Mouse (Mus musculus): Measurements from ENCODE around the gene Gm20696. TPM values are rescaled to one million over a fixed set of nuclear protein-coding genes. Genes with fewer than 3 reads are reported as not detected.

Gene Gm20696
- polyA plus RNA-seq, 1 experiment = not detected

DNA sequence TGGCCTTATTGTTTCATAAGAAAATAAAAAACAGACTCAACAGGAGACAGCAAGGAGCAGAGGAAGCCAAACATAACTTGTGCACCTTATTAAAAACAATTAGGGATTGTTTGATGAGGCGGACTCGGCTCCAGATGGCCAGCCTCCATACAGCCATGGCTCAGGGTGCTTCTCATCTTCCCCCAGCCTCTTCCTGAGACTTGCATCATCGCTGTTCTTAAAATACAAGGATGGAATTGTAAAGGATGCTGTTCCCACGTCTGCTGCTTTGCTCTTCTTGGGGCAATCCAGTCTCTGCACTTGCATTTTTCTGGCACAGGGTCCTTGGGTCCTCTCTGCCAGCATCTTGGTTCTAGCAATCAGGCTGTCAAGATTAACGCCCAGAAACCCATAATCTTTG lies 94.5 kb downstream of the Gm20696 start:
- Histone ChIP-seq H3K9me3 (ENCODE audit: control insufficient read depth, low read length) (no peaks in the 10 kb centered on the region), H3K36me3 (ENCODE audit: control insufficient read depth) (no peaks in the 10 kb centered on the region), H3K27me3 (ENCODE audit: control insufficient read depth) (no peaks in the 10 kb centered on the region), H3K4me1 (ENCODE audit: control insufficient read depth) (no peaks in the 10 kb centered on the region), H3K4me3 (replicated peaks) (no peak overlapping the region)
- TF ChIP-seq GATA1 (IDR thresholded peaks at IDR 0.05; ENCODE audit: low read length) = no peak
- no peak for TF ChIP-seq TAL1 (IDR thresholded peaks at IDR 0.05; ENCODE audit: low read length)

DNA sequence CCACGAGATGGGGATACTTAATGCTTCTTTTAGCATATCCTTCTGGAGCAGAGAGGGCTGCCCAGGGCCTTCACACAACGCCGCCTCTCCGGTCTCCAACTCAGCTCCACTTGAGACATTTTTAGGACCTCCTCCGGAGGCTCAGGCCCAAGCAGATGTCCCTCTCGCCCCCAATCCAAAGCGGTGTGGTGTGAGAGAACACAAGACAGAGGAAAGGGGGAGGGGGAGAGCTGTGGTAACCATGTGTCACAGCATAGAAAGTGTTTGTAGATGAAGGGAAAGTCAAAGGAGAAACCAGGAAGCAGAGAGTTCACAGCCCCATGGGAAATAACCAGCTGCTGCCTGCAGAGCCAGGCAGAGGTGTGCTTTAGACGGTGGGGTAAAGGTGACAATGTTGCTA lies 99.7 kb downstream of the Gm20696 start:
- no peak overlapping the region for H3K4me3 ChIP-seq (replicated peaks)
- no peaks in the 10 kb centered on the region for H3K4me1 ChIP-seq (ENCODE audit: control insufficient read depth)
- TF ChIP-seq TAL1 (IDR thresholded peaks at IDR 0.05; ENCODE audit: low read length) (no peak), GATA1 (IDR thresholded peaks at IDR 0.05; ENCODE audit: low read length) (no peak)
- no peaks in the 10 kb centered on the region for H3K9me3 ChIP-seq (ENCODE audit: control insufficient read depth, low read length)
- H3K27me3 ChIP-seq (ENCODE audit: control insufficient read depth) = no peaks in the 10 kb centered on the region
- no peaks in the 10 kb centered on the region for H3K36me3 ChIP-seq (ENCODE audit: control insufficient read depth)

DNA sequence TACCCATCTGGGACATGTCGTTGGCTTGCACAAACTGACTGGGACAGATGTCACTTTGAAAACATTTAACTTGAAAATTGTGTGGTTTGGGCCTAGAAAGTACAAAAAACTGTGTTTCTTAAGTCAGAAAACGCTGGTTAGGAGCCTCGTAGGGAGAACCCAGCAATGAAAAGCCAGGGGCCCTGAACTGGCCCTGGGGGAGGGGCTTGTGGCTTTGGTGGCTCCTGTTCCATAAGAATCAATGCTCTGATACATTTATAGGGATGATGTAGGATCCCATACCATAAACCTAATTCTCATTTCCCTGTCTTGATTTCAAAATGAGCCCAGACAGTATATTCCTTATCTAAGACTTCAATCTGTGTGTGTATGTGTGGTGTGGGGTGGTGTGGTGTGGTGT lies 101.8 kb downstream of the Gm20696 start:
- no peaks in the 10 kb centered on the region for H3K27me3 ChIP-seq (ENCODE audit: control insufficient read depth)
- TF ChIP-seq GATA1 (IDR thresholded peaks at IDR 0.05; ENCODE audit: low read length) (no peak), TAL1 (IDR thresholded peaks at IDR 0.05; ENCODE audit: low read length) (no peak)
- no peak overlapping the region for H3K4me3 ChIP-seq (replicated peaks)
- no peaks in the 10 kb centered on the region for H3K9me3 ChIP-seq (ENCODE audit: control insufficient read depth, low read length)
- H3K4me1 ChIP-seq (ENCODE audit: control insufficient read depth) = no peaks in the 10 kb centered on the region
- H3K36me3 ChIP-seq (ENCODE audit: control insufficient read depth) = no peaks in the 10 kb centered on the region

DNA sequence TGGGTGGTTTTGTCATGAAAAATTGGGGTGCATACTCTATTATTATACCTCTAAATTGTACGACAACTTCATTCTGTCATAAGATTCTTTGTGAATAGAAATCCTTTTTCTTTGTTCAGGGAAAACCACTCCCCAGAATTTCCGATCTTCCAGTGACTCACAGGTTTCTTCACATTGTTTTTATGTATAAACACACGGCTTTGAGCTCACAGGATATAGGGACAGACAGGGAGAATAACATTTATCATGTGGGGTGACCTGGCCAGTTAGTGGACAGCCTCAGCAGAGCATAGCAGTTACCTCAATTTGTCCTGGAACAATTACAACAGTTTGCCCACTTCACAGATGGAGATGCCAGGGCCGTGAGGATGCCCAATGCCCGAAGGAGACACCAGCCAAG lies 109.6 kb downstream of the Gm20696 start:
- H3K36me3 ChIP-seq (ENCODE audit: control insufficient read depth) = no peaks in the 10 kb centered on the region
- no peaks in the 10 kb centered on the region for H3K4me1 ChIP-seq (ENCODE audit: control insufficient read depth)
- H3K27me3 ChIP-seq (ENCODE audit: control insufficient read depth) = no peaks in the 10 kb centered on the region
- no peak for TF ChIP-seq TAL1 (IDR thresholded peaks at IDR 0.05; ENCODE audit: low read length)
- TF ChIP-seq GATA1 (IDR thresholded peaks at IDR 0.05; ENCODE audit: low read length) = no peak
- H3K4me3 ChIP-seq (replicated peaks) = no peak overlapping the region
- H3K9me3 ChIP-seq (ENCODE audit: control insufficient read depth, low read length) = no peaks in the 10 kb centered on the region

DNA sequence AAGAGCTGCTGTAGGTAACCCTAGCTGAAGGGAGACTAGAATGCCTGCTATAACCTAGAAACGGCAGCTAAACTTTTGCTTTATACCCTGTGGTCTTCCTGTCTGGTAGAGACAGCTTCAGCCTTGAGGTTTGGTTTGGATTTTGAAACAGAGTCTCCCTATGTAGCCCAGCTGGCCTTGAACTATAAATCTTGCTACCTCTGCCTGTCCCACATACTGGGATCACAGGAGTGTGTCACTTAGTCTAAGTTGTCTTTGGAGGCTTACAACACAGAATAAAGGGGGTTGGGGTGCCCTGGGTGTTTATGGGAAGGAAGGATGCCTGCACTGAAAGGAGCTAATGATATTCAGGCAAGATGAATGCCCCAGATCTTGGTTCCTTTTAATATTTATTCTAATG lies 113.8 kb downstream of the Gm20696 start:
- H3K4me1 ChIP-seq (ENCODE audit: control insufficient read depth) = no peaks in the 10 kb centered on the region
- no peaks in the 10 kb centered on the region for H3K36me3 ChIP-seq (ENCODE audit: control insufficient read depth)
- TF ChIP-seq TAL1 (IDR thresholded peaks at IDR 0.05; ENCODE audit: low read length) (no peak), GATA1 (IDR thresholded peaks at IDR 0.05; ENCODE audit: low read length) (no peak)
- no peaks in the 10 kb centered on the region for H3K27me3 ChIP-seq (ENCODE audit: control insufficient read depth)
- H3K9me3 ChIP-seq (ENCODE audit: control insufficient read depth, low read length) = no peaks in the 10 kb centered on the region
- no peak overlapping the region for H3K4me3 ChIP-seq (replicated peaks)

DNA sequence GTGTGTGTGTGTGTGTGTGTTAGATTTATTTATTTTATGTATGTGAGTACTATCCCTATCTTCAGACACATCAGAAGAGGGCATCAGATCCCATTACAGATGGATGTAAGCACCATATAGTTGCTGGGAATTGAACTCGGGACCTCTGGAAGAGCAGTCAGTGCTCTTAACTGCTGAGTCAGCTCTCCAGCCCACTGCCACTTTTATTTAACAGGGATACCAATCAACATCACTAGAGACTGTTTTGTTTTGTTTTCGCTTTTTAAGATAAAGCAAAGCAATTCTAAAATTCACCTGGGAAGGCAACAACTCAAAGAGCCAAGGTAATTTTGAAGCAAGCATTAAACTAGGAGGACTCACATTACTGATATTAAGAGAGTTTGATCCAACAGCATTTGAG lies 120.2 kb downstream of the Gm20696 start:
- Histone ChIP-seq H3K36me3 (ENCODE audit: control insufficient read depth) (no peaks in the 10 kb centered on the region), H3K4me1 (ENCODE audit: control insufficient read depth) (no peaks in the 10 kb centered on the region), H3K9me3 (ENCODE audit: control insufficient read depth, low read length) (no peaks in the 10 kb centered on the region), H3K4me3 (replicated peaks) (no peak overlapping the region), H3K27me3 (ENCODE audit: control insufficient read depth) (no peaks in the 10 kb centered on the region)
- TF ChIP-seq TAL1 (IDR thresholded peaks at IDR 0.05; ENCODE audit: low read length) = no peak
- TF ChIP-seq GATA1 (IDR thresholded peaks at IDR 0.05; ENCODE audit: low read length) = no peak

DNA sequence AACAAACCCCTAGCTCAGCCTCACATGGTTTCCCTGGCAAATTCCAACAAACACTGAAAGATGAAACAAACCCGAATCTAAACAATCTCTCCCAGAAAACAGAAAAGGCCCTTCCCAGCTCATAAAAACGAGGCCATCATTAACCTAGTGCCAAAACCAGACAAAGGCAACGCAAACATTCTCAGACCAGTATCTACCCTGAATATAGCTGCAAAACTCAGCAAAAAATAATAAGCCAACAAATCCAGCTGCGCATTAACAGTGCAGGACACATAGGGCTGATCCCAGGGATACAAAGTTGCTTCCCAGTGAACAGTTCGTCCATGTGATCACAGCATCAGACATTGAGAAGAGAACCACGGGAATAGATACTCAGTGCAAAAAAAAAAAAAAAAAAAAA lies 121.2 kb downstream of the Gm20696 start:
- Histone ChIP-seq H3K4me3 (replicated peaks) (no peak overlapping the region), H3K27me3 (ENCODE audit: control insufficient read depth) (no peaks in the 10 kb centered on the region), H3K36me3 (ENCODE audit: control insufficient read depth) (no peaks in the 10 kb centered on the region), H3K9me3 (ENCODE audit: control insufficient read depth, low read length) (no peaks in the 10 kb centered on the region), H3K4me1 (ENCODE audit: control insufficient read depth) (no peaks in the 10 kb centered on the region)
- no peak for TF ChIP-seq GATA1 (IDR thresholded peaks at IDR 0.05; ENCODE audit: low read length)
- no peak for TF ChIP-seq TAL1 (IDR thresholded peaks at IDR 0.05; ENCODE audit: low read length)

DNA sequence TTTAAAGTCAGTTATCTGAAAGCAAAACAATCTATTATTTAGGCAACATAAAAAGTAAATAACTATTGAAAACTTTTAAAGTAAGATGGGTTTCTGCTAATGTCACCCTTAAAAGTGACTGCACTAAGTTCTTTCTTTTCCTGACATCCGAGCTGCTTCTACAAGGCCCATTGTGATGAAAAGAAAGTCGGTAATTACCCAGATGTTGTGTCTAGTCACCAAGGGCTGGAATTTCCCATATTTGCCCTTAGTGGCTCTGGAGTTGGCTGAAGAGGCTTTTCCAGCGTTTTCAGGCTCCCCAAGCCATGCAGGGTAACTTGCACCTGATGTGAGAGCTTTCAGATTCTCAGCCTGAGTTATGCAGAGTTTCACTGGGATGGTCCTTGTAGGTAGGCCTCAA lies 125.5 kb downstream of the Gm20696 start:
- no peaks in the 10 kb centered on the region for H3K4me1 ChIP-seq (ENCODE audit: control insufficient read depth)
- no peak overlapping the region for H3K4me3 ChIP-seq (replicated peaks)
- H3K36me3 ChIP-seq (ENCODE audit: control insufficient read depth) = no peaks in the 10 kb centered on the region
- no peaks in the 10 kb centered on the region for H3K9me3 ChIP-seq (ENCODE audit: control insufficient read depth, low read length)
- H3K27me3 ChIP-seq (ENCODE audit: control insufficient read depth) = no peaks in the 10 kb centered on the region
- TF ChIP-seq TAL1 (IDR thresholded peaks at IDR 0.05; ENCODE audit: low read length) = no peak
- TF ChIP-seq GATA1 (IDR thresholded peaks at IDR 0.05; ENCODE audit: low read length) = no peak

DNA sequence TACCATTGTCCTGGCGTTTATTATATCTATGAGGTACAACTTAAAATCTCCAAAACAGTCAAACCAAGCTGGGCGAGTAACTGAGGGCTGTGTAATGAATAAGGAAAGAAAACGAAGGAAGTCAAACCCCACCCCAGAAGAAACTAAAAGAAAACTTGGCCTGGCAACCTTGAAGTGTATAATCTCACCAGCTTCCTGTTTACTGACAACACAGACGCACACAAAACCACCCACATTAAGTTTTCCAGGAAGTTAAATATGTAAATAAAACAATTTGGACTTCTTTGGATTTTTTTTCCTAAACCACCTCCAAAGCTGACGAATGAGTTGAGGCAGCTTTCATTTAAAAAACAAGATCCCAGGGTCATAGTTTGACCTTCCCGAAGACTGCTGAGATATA lies 125.9 kb downstream of the Gm20696 start:
- H3K9me3 ChIP-seq (ENCODE audit: control insufficient read depth, low read length) = no peaks in the 10 kb centered on the region
- no peak overlapping the region for H3K4me3 ChIP-seq (replicated peaks)
- no peak for TF ChIP-seq GATA1 (IDR thresholded peaks at IDR 0.05; ENCODE audit: low read length)
- no peak for TF ChIP-seq TAL1 (IDR thresholded peaks at IDR 0.05; ENCODE audit: low read length)
- no peaks in the 10 kb centered on the region for H3K4me1 ChIP-seq (ENCODE audit: control insufficient read depth)
- no peaks in the 10 kb centered on the region for H3K36me3 ChIP-seq (ENCODE audit: control insufficient read depth)
- no peaks in the 10 kb centered on the region for H3K27me3 ChIP-seq (ENCODE audit: control insufficient read depth)

DNA sequence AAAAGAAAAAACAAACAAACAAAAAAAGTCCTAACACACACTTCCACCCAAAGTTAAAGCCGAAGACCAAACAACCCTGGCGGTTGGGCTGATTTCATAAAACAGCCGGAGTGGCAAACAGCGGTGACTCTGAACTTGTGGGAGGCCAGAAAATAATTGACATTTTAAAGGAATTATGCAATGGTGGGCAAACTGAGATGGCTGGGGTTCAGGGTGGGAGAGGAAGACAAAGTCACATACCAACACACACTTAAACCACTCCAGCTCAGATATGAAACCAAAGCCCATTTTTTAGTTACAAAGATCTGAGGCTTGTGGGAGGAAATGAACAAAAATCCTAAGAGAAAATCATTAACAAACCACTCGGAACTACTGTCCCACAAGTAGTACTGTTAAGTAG lies 126.5 kb downstream of the Gm20696 start:
- no peaks in the 10 kb centered on the region for H3K36me3 ChIP-seq (ENCODE audit: control insufficient read depth)
- H3K4me1 ChIP-seq (ENCODE audit: control insufficient read depth) = no peaks in the 10 kb centered on the region
- no peaks in the 10 kb centered on the region for H3K27me3 ChIP-seq (ENCODE audit: control insufficient read depth)
- H3K9me3 ChIP-seq (ENCODE audit: control insufficient read depth, low read length) = no peaks in the 10 kb centered on the region
- no peak overlapping the region for H3K4me3 ChIP-seq (replicated peaks)
- TF ChIP-seq GATA1 (IDR thresholded peaks at IDR 0.05; ENCODE audit: low read length) (no peak), TAL1 (IDR thresholded peaks at IDR 0.05; ENCODE audit: low read length) (no peak)
